Mouse (Mus musculus) retina, embryonic 14.5 days (tissue): ENCODE results near the gene Gm21789.
"Not testable (repeated sequence)": the region's sequence is repeated elsewhere in the genome, so short reads cannot be mapped to it uniquely, and the experiment has no call there.

Source experiments
- DNase-seq: peaks from one replicate; pipeline ENCODE4 v3.0.0-alpha.2; 2015; ENCODE audit warnings: low spot score

Gene Gm21789

DNA sequence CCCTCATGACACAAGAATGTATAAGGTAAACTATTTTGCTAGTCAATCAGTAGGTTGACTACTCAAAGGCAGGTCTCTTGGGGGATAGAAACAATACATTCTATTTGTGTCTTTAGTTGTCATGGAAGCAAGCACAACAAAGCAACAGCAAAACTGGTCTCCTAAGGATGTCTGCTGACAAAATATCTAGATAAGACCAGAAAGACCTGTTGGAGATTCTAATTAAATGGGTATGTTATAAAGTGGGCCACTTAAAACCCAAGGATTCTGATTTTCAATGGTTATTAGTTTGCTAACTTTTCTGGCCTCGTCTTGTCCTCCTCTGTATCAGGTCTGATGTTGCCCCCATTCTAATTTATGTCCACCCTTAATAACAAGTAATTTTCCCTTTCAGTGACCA lies at the start of gene Gm21789:
Gene Gm21789, plus strand, starts transcription at position 301 of the 400 bp plus-strand sequence.
- DNase-seq: not testable (repeated sequence)

DNA sequence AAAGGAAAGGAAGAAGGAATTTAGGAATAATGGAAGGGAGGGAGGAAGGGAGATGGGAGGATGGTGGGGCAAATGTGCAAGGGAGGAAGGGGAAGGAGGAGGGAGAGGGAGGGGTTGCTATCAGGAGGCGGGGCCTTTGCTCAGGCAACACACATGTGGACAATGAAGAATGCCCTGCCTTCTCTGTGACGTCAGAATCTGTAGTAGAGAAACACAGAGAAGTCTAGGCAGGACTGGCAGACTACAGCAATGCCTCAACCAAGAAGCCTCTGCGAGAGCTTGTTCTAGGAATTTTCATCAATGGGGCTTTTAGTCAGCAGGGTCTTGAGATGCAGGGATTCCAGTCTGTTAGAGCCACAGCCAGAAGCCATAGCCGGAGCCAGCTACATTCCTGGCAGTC lies 47.2 kb upstream of the Gm21789 start, which contains the start of gene Btbd35f30:
Gene Btbd35f30, plus strand, starts transcription at position 301 of the 400 bp plus-strand sequence.
- DNase-seq: not testable (repeated sequence)

DNA sequence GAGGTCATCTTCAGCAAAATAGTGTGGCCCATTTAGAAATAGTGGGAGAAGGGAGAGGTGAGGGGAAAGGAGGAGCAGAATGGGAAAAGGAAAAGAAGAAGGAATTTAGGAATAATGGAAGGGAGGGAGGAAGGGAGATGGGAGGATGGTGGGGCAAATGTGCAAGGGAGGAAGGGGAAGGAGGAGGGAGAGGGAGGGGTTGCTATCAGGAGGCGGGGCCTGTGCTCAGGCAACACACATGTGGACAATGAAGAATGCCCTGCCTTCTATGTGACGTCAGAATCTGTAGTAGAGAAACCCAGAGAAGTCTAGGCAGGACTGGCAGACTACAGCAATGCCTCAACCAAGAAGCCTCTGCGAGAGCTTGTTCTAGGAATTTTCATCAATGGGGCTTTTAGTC lies 32.0 kb downstream of the Gm21789 start, which contains the start of gene Btbd35f5:
Gene Btbd35f5, plus strand, starts transcription at position 301 of the 400 bp plus-strand sequence.
- not testable (repeated sequence) for DNase-seq
